Mouse (Mus musculus): Measurements from ENCODE around the gene Rab1b.
A peak's percentile ranks its signal among the peaks of the same experiment; 100 is the strongest.

GRCm38 (mm10) chr19:5087884-5088728 lies 18.8 kb downstream of the Rab1b start, which contains the start of gene Yif1a:
- TF ChIP-seq CTCF (IDR thresholded peaks at IDR 0.05; ENCODE audit: low read depth) (peak; percentile 78), EP300 (IDR thresholded peaks at IDR 0.05; ENCODE audit: low read depth) (no peak)

Measured in liver, embryonic 14.5 days (tissue).